Mouse (Mus musculus): ENCODE data around the gene Eepd1. TPM values are rescaled to one million over a fixed set of nuclear protein-coding genes. Genes with fewer than 3 reads are reported as not detected.
"Not testable (repeated sequence)": the region's sequence is repeated elsewhere in the genome, so short reads cannot be mapped to it uniquely, and the experiment has no call there.

Gene Eepd1
- total RNA-seq (2022), result 10 to 100 TPM; 18.0 to 22.1 (median 19.6) TPM

GRCm38 (mm10) chr9:25481344-25482095, at the start of gene Eepd1:
TSS of gene Eepd1 (plus strand) at chr9:25481547.
- DNase-seq (ENCODE audit: low spot score in 2 of 2), result peak; percentile 89 to 92

GRCm38 (mm10) chr9:25438836-25439235, 42.5 kb upstream of the Eepd1 start:
- DNase-seq (ENCODE audit: low spot score in 2 of 2), result no peak

GRCm38 (mm10) chr9:25440046-25440445, 41.3 kb upstream of the Eepd1 start:
- DNase-seq (ENCODE audit: low spot score in 2 of 2), result not testable (repeated sequence)

GRCm38 (mm10) chr9:25442041-25442440, 39.3 kb upstream of the Eepd1 start:
- no peak for DNase-seq (ENCODE audit: low spot score in 2 of 2)

- peak; percentile 11 to 16 for DNase-seq (ENCODE audit: low spot score in 2 of 2)
Measured at GRCm38 (mm10) chr9:25443029-25443428, 38.3 kb upstream of the Eepd1 start.

GRCm38 (mm10) chr9:25443546-25443945, 37.8 kb upstream of the Eepd1 start:
- no peak for DNase-seq (ENCODE audit: low spot score in 2 of 2)

GRCm38 (mm10) chr9:25450394-25450793, 31.0 kb upstream of the Eepd1 start:
- no peak for DNase-seq (ENCODE audit: low spot score in 2 of 2)

- DNase-seq (ENCODE audit: low spot score in 2 of 2), result no peak
Measured at GRCm38 (mm10) chr9:25455027-25455426, 26.3 kb upstream of the Eepd1 start.

GRCm38 (mm10) chr9:25460835-25461555, 20.4 kb upstream of the Eepd1 start:
- no peak for DNase-seq (ENCODE audit: low spot score in 2 of 2)

GRCm38 (mm10) chr9:25464305-25464704, 17.0 kb upstream of the Eepd1 start:
- no peak for DNase-seq (ENCODE audit: low spot score in 2 of 2)

GRCm38 (mm10) chr9:25479392-25480020, 1.8 kb upstream of the Eepd1 start:
- no peak for DNase-seq (ENCODE audit: low spot score in 2 of 2)

GRCm38 (mm10) chr9:25480676-25481075, 671 bp upstream of the Eepd1 start:
- no peak for DNase-seq (ENCODE audit: low spot score in 2 of 2)

GRCm38 (mm10) chr9:25482322-25482998, 1.1 kb downstream of the Eepd1 start:
- no peak for DNase-seq (ENCODE audit: low spot score in 2 of 2)

- no peak for DNase-seq (ENCODE audit: low spot score in 2 of 2)
Measured at GRCm38 (mm10) chr9:25482999-25483347, 1.6 kb downstream of the Eepd1 start.

GRCm38 (mm10) chr9:25483931-25484618, 2.7 kb downstream of the Eepd1 start:
- DNase-seq (ENCODE audit: low spot score in 2 of 2), result no peak

GRCm38 (mm10) chr9:25484619-25484986, 3.3 kb downstream of the Eepd1 start:
- DNase-seq (ENCODE audit: low spot score in 2 of 2), result no peak

GRCm38 (mm10) chr9:25485006-25485405, 3.7 kb downstream of the Eepd1 start:
- DNase-seq (ENCODE audit: low spot score in 2 of 2), result no peak

GRCm38 (mm10) chr9:25485406-25485805, 4.1 kb downstream of the Eepd1 start:
- DNase-seq (ENCODE audit: low spot score in 2 of 2), result no peak

GRCm38 (mm10) chr9:25486246-25486807, 5.0 kb downstream of the Eepd1 start:
- no peak for DNase-seq (ENCODE audit: low spot score in 2 of 2)

- no peak for DNase-seq (ENCODE audit: low spot score in 2 of 2)
Measured at GRCm38 (mm10) chr9:25487446-25488110, 6.2 kb downstream of the Eepd1 start.

Measured in layer of hippocampus, adult 8-10 months (tissue).